Mouse (Mus musculus) lung, embryonic 16.5 days (tissue): ENCODE results near the gene Adamts14. TPM values are rescaled to one million over a fixed set of nuclear protein-coding genes. Genes with fewer than 3 reads are reported as not detected.

ENCODE experiments used
- ATAC-seq: fragments of 200-750 bp; cut with Nextera tagmentation; 2 replicates; pipeline ENCODE4 v1.8.0; 2017; ENCODE audit warnings: low read depth, mild to moderate bottlenecking, moderate library complexity
- H3K27ac ChIP-seq: fragments of 300-500 bp; sonication (generic); 2 replicates; pipeline ENCODE4 v1.5.1; 2014; ENCODE audit warnings: mild to moderate bottlenecking, control low read depth, low read length
- H3K27me3 ChIP-seq: fragments of 300-500 bp; sonication (generic); 2 replicates; pipeline ENCODE4 v1.6.1; 2014; ENCODE audit warnings: low read depth, low read length, mixed read lengths; ENCODE audit not compliant: control insufficient read depth, insufficient read depth
- H3K36me3 ChIP-seq: fragments of 300-500 bp; sonication (generic); 2 replicates; pipeline ENCODE4 v1.6.1; 2014; ENCODE audit warnings: low read length; ENCODE audit not compliant: control insufficient read depth, insufficient read depth
- H3K4me1 ChIP-seq: fragments of 300-500 bp; sonication (generic); replicated peaks from 2 replicates; pipeline ENCODE4 v1.6.1; 2014; ENCODE audit warnings: low read length, mixed read lengths; ENCODE audit not compliant: control insufficient read depth, insufficient read depth
- H3K4me2 ChIP-seq: fragments of 300-500 bp; sonication (generic); 2 replicates; pipeline ENCODE4 v1.6.1; 2014; ENCODE audit warnings: low read depth, low read length, control low read depth
- H3K4me3 ChIP-seq: fragments of 300-500 bp; sonication (generic); 2 replicates; pipeline ENCODE4 v1.5.1; 2014; ENCODE audit warnings: mild to moderate bottlenecking, low read length, control low read depth
- H3K9ac ChIP-seq: fragments of 300-500 bp; sonication (generic); 2 replicates; pipeline ENCODE4 v1.6.1; 2014; ENCODE audit warnings: low read length, control low read depth
- H3K9me3 ChIP-seq: fragments of 300-500 bp; sonication (generic); 2 replicates; pipeline ENCODE4 v1.6.1; 2016; ENCODE audit warnings: low read length; ENCODE audit not compliant: control insufficient read depth
- WGBS: fragments of 180-500 bp; shearing (Covaris S2); extraction: QIAGEN DNeasy Blood & Tissue Kit; methylation state at CpG from one replicate; pipeline ENCODE4 v1.1.7; 2014; 5-methylcytosine and 5-hydroxymethylcytosine counted together
- polyA plus RNA-seq: library from polyadenylated mRNA; unstranded; fragments of >200 nt; fragmentation: Nextera tagmentation; extraction: Ambion mirVana; gene quantifications from 2 replicates; pipeline ENCODE4 v1.2.1, GENCODE M21; 2015

Adamts14 gene
- polyA plus RNA-seq, 1 experiment from 2014 or later, result 2.6 TPM

DNA sequence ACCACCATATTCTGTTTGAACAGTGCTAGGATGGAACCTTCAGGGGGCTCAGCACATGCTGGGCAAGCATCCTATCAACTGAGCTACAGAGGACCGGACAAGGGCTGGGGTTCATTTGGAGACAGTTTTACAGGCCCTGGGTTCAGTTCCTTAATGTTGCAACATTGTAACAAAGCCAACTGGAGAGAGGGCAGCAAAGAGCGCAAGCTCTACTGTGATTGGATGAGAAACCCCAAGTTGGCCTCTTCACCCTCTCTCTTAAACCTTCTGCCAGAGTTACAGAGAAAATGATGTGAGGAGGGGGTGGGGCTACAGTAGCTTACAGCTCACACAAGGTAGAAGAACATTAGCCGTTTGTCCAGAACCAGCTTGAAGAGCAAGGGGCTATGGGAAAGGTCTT lies 86.2 kb downstream of the Adamts14 start:
- peak; percentile 59 for ATAC-seq
- Histone ChIP-seq H3K4me1 (0 out of 2 replicates have a peak, but pooled peaks cover 4% of the 10 kb centered on the region), H3K4me3 (no peak overlapping the region), H3K9me3 (no peaks in the 10 kb centered on the region), H3K9ac (no peak overlapping the region), H3K36me3 (no peaks in the 10 kb centered on the region), H3K4me2 (no peak overlapping the region), H3K27me3 (no peaks in the 10 kb centered on the region), H3K27ac (no peak overlapping the region)
- WGBS, result 47% methylated on average over 3 of the region's 3 CpGs

DNA sequence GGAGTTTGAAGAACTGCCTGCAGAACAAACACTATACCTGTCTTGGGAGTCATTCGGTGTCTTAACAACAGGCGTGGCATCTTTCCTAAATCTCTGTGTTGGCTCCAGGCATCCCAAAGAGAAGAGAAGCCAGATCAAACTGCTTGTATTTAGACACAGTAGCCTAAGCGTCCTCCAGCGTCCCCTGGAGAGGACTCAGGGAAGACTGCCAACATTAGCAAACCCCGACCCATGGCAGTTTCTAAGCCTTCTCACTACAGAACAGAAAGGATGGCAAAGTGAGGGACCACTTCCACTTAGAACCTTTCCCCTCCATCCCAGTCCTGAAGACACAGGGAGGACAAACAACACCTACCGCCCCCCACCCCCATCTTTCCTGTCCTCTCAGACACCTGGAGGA lies 93.3 kb downstream of the Adamts14 start:
- Histone ChIP-seq H3K4me1 (peaks cover 9% of the 10 kb centered on the region), H3K4me3 (no peak overlapping the region), H3K27me3 (no peaks in the 10 kb centered on the region; the same call in 1 of the 2 replicates), H3K4me2 (no peak overlapping the region), H3K36me3 (no peaks in the 10 kb centered on the region), H3K9me3 (no peaks in the 10 kb centered on the region), H3K27ac (no peak overlapping the region), H3K9ac (no peak overlapping the region)
- WGBS, result 44% methylated on average over 6 of the region's 6 CpGs
- no peak for ATAC-seq

DNA sequence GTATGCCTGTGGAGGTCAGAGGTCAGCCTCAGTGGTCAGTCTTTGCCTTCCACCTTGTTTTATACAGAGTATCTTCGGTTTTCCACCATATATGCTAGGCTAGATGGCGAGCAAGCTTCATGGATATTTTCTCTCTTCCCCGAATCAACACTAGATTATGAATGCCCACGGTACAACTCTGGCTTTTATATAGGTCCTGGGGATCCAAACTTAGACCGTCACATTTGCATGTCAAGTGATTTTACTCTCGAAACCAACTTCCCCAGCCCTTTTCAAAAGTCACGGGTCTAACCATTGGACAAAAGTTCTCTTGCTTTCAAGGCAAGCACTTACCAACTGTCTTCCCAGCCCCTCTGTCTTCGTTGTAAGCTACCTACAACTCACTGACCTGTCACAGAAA lies 94.6 kb downstream of the Adamts14 start:
- Histone ChIP-seq H3K9me3 (no peaks in the 10 kb centered on the region), H3K4me1 (peaks cover 9% of the 10 kb centered on the region), H3K27me3 (no peaks in the 10 kb centered on the region; the same call in 1 of the 2 replicates), H3K4me2 (no peak overlapping the region), H3K4me3 (no peak overlapping the region), H3K27ac (no peak overlapping the region), H3K9ac (no peak overlapping the region), H3K36me3 (no peaks in the 10 kb centered on the region)
- 89% methylated on average over 8 of the region's 8 CpGs for WGBS
- no peak for ATAC-seq

DNA sequence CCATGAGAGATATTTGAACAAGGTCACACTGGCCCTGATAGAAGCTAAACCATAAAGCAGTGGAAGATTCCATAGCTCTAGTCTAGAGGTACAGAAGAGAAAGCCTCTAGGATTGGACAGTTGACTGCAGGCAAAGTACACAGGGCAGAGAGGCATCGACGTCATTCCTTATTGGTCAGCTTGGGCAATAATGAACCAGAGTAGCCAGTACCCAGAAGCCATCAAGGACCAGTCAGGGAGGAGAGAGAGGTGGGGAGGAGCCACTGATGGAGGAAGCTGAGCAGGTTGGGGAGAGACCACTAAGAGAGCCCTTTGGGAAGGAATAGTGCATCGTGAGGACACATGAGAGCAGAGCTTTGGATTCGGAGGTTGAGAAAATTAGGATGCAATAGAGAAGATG lies 95.5 kb downstream of the Adamts14 start:
- H3K4me2 ChIP-seq, result no peak overlapping the region
- H3K27me3 ChIP-seq, result no peaks in the 10 kb centered on the region; the same call in 1 of the 2 replicates
- WGBS, result 84% methylated on average over 4 of the region's 4 CpGs
- ATAC-seq, result no peak
- H3K36me3 ChIP-seq, result no peaks in the 10 kb centered on the region
- H3K4me3 ChIP-seq, result no peak overlapping the region
- H3K9me3 ChIP-seq, result no peaks in the 10 kb centered on the region
- H3K4me1 ChIP-seq, result peaks cover 9% of the 10 kb centered on the region
- H3K9ac ChIP-seq, result no peak overlapping the region
- no peak overlapping the region for H3K27ac ChIP-seq

DNA sequence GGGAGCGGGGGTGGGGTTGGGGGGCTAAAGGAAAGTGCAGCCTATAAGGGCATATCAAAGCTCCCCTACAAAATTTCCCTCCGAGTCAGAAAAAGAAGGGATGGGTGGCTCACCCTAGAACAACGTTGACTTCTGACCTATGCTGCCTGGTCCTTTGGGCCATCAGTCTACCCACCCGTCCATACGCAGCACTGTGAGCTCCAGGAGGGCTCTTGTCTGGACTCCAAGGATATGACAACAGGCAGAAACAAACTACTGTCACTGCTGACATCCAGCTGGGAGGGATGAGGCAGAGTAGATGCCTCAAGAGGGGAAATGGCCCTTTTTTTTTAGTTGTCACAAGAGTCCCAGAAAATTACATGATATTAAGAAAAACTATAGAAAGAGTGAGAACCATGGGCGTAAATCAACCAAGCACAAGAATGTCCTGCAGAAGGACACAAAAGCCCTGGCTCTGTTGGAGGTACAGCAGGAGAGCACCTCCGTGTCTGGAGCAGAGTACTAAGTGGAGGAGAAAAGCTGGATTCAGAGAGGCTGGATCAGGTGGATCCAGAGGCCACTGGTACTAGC lies 96.9 kb downstream of the Adamts14 start:
- Histone ChIP-seq H3K9me3 (no peaks in the 10 kb centered on the region), H3K36me3 (no peaks in the 10 kb centered on the region), H3K9ac (no peak overlapping the region; the same call in 1 of the 2 replicates), H3K4me1 (peaks cover 9% of the 10 kb centered on the region), H3K27me3 (no peaks in the 10 kb centered on the region; the same call in 1 of the 2 replicates), H3K4me3 (0 out of 2 replicates have a peak overlapping the region, but pooled peaks have one; percentile 12), H3K4me2 (peak overlapping the region; percentile 41), H3K27ac (no peak overlapping the region)
- 35% methylated on average over 7 of the region's 7 CpGs for WGBS
- ATAC-seq, result peak; percentile 68

DNA sequence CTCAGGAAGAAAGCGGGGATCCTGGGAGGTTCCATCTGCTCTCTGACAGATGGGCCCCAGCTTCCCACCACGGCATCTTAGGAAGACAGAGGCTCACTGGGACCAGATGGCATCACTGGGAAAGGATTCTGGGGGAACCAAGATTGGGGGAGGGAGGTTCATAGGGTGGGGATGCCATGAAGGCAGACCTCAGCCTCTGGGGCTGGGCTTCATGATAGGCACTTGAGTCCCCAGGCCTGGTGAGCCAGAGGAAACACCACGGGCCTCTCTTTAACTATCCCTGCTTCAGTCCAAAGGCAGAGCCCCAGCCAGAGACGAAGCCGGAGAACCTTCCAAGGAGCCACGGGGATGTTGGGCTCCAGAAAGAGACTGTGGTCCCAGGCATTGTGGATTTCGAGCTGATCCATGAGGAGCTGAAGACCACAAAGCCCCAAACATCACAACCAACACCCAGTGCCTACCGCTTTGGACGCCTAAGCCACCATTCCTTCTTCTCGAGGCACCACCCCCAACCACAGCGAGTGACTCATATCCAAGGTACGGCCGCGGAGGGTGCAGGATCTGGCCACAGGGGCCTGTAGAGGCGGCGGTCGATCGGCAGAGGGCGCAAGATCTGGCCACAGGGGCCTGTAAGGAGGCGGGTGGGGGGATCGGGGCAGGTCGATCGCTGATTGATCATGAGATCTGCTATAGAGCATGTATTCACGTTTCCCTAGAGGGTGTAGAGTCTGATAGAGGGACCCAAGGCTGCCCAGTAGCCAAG lies 97.6 kb downstream of the Adamts14 start:
- peak; percentile 37 for ATAC-seq
- Histone ChIP-seq H3K36me3 (no peaks in the 10 kb centered on the region), H3K4me3 (peak overlapping the region; percentile 12; the same call in 1 of the 2 replicates), H3K27me3 (no peaks in the 10 kb centered on the region; the same call in 1 of the 2 replicates), H3K4me1 (peaks cover 9% of the 10 kb centered on the region), H3K9ac (peak overlapping the region; percentile 28), H3K9me3 (no peaks in the 10 kb centered on the region), H3K27ac (peak overlapping the region; percentile 20; the same call in 1 of the 2 replicates), H3K4me2 (peak overlapping the region; percentile 41)
- 12% methylated on average over 24 of the region's 24 CpGs for WGBS

DNA sequence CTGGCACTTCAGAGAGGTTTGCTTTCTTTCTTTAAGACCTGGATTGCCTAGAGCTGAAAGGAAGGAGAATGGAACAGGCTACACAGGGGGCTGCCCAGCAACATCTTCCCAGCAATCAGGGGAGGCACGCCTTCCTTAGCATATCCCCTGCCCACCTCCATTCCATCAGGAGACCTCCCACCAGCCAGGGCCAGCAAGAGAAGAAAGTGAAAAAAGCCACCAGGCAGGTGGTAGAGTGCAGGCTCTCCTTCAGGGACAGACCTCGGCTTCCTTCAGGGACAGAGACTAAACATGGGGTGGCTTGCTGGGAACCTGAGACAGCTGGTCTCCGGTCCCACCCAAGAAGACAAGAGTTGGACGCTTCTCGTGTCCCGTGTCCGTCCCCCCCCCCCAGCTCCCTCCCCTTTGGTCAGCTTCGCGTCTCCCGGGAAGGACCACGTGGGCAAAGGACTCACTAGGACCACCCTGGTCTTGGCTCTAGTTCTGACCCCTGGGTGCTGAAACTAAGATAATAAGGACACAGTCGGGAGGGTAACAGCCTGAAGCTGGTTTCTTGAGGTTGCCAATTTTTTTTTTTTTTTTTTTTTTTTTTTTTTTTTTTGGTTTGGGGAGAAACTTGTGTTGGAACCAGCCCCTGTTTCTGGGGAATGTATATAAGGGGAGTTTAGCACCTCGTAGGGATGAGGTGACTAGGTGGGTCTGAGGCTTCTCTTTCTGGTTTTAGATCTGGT lies 98.4 kb downstream of the Adamts14 start:
- ATAC-seq, result peak; percentile 82

DNA sequence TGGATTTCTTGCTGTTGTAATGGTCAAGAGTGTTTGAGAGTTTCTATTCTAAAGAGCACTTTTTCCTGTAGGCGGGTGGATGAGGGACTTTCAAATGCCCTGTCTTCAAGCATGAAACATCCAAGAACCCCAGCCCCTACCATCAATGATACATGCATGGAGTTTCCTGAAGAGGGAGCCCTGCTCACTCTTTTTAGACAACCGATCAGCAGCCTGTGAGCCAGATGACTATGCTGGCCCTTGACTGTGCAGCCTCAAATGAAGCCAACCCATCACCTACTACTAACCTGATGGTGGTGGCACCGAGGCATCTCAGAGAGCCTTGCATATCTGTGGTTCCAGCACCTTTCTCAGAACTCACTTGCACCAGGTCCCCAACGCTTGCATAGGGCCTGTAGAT lies 100.7 kb downstream of the Adamts14 start:
- H3K9me3 ChIP-seq, result no peaks in the 10 kb centered on the region
- no peaks in the 10 kb centered on the region; the same call in 1 of the 2 replicates for H3K27me3 ChIP-seq
- H3K27ac ChIP-seq, result no peak overlapping the region
- H3K9ac ChIP-seq, result no peak overlapping the region
- H3K36me3 ChIP-seq, result no peaks in the 10 kb centered on the region
- no peak for ATAC-seq
- peaks cover 9% of the 10 kb centered on the region for H3K4me1 ChIP-seq
- H3K4me3 ChIP-seq, result no peak overlapping the region
- WGBS, result 87% methylated on average over 4 of the region's 4 CpGs
- H3K4me2 ChIP-seq, result no peak overlapping the region

More for the DNA sequence above, 98.4 kb downstream of the Adamts14 start:
- no peaks in the 10 kb centered on the region for H3K9me3 ChIP-seq
- H3K4me2 ChIP-seq, result no peak overlapping the region
- peaks cover 9% of the 10 kb centered on the region for H3K4me1 ChIP-seq
- no peak overlapping the region for H3K27ac ChIP-seq
- no peak overlapping the region for H3K4me3 ChIP-seq
- 13% methylated on average over 11 of the region's 13 CpGs for WGBS
- no peaks in the 10 kb centered on the region for H3K36me3 ChIP-seq
- H3K9ac ChIP-seq, result no peak overlapping the region
- no peaks in the 10 kb centered on the region; the same call in 1 of the 2 replicates for H3K27me3 ChIP-seq

DNA sequence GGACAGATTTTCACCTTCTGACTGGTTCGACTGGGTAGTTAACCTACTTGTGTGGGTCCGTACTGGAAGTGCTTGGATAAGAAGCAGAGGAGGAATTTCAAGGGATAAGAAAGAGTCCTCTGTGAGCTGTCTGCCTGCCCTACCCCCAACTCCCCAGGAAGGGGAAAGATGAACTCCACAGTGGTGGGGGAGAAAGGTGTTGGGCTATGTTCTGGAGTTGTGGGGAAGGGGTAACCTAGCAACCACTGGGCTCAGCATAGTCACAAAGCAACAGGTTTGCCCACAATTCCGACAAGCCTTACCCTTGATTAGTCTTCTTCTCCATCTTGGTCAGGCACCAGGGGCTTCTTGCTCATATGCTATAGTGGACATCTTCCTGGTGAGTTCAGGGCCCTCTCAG lies 101.6 kb downstream of the Adamts14 start, which contains the start of gene Tbata:
Gene Tbata (plus strand): TSS at position 301 of the 400 bp plus-strand sequence.
- H3K4me3 ChIP-seq, result no peak within 1 kb of the TSS

More for the DNA sequence above, 101.6 kb downstream of the Adamts14 start, which contains the start of gene Tbata:
- no peak within 1 kb of the TSS for H3K4me2 ChIP-seq
- 38% methylated on average over 3 of the region's 3 CpGs for WGBS
- no peaks in the 10 kb centered on the region; the same call in 1 of the 2 replicates for H3K27me3 ChIP-seq
- ATAC-seq, result no peak
- H3K4me1 ChIP-seq, result peaks cover 9% of the 10 kb centered on the region
- H3K9ac ChIP-seq, result no peak within 1 kb of the TSS
- H3K27ac ChIP-seq, result no peak within 1 kb of the TSS
- H3K9me3 ChIP-seq, result no peaks in the 10 kb centered on the region
- H3K36me3 ChIP-seq, result no peaks in the 10 kb centered on the region
